In genomic region chr11:20112006-20112740, GRCm38 (mm10) we compare ENCODE assay signal across 8 mouse cellular contexts. TPM values are rescaled to one million over a fixed set of nuclear protein-coding genes. Genes with fewer than 3 reads are reported as not detected.
DNase-seq lines count a peak whose midpoint lies in the region; ATAC-seq lines count a peak whose summit lies in the region.

No protein-coding gene starts in this region.

- peak; percentile 82 for DNase-seq in 3T3-L1 (ENCODE audit: low read depth, low spot score)
- DNase-seq in adrenal gland, postnatal 14 days: peak; percentile 89
- peak; percentile 83 for DNase-seq in embryonic facial prominence, embryonic 11.5 days (ENCODE audit: low spot score)
- DNase-seq in heart, adult 11 months: peak; percentile 99
- DNase-seq in kidney, adult 11 months: peak; percentile 80
- DNase-seq in limb, embryonic 10.5 days (ENCODE audit: low spot score): peak; percentile 83
- peak; percentile 75 for DNase-seq in spleen, adult 12 weeks (ENCODE audit: low spot score)

- H3K4me3 ChIP-seq in embryonic facial prominence, embryonic 11.5 days (ENCODE audit: low read depth, low read length): peak overlapping the region; percentile 74
- peak overlapping the region; percentile 91 for H3K4me3 ChIP-seq in limb, embryonic 10.5 days
- peak overlapping the region; percentile 89 for H3K4me3 ChIP-seq in midbrain, embryonic 12.5 days

- no peaks in the 10 kb centered on the region for H3K36me3 ChIP-seq in embryonic facial prominence, embryonic 11.5 days (replicated peaks; ENCODE audit: control insufficient read depth, insufficient read depth, low read depth, low read length)
- peaks cover 30% of the 10 kb centered on the region for H3K36me3 ChIP-seq in limb, embryonic 10.5 days
- H3K36me3 ChIP-seq in midbrain, embryonic 12.5 days: 0 out of 2 replicates have a peak, but pooled peaks cover 9% of the 10 kb centered on the region

- ATAC-seq in embryonic facial prominence, embryonic 11.5 days (replicated peaks; ENCODE audit: insufficient number of reproducible peaks, low FRiP score, low TSS enrichment, low read depth): peak; percentile 75; the same call in 1 of the 2 replicates
- peak; percentile 80 for ATAC-seq in midbrain, embryonic 12.5 days (ENCODE audit: low FRiP score, low read depth)

- peak overlapping the region; percentile 78 for H3K27ac ChIP-seq in embryonic facial prominence, embryonic 11.5 days (replicated peaks; ENCODE audit: low read depth, low read length)
- peak overlapping the region; percentile 93 for H3K27ac ChIP-seq in limb, embryonic 10.5 days
- peak overlapping the region; percentile 94 for H3K27ac ChIP-seq in midbrain, embryonic 12.5 days (replicated peaks)

- no peaks in the 10 kb centered on the region for H3K9me3 ChIP-seq in embryonic facial prominence, embryonic 11.5 days (replicated peaks; ENCODE audit: control insufficient read depth, low read length)
- H3K9me3 ChIP-seq in limb, embryonic 10.5 days (replicated peaks): no peaks in the 10 kb centered on the region
- H3K9me3 ChIP-seq in midbrain, embryonic 12.5 days: no peaks in the 10 kb centered on the region

- no peaks in the 10 kb centered on the region for H3K4me1 ChIP-seq in embryonic facial prominence, embryonic 11.5 days (ENCODE audit: control insufficient read depth, insufficient read depth, low read length)
- H3K4me1 ChIP-seq in limb, embryonic 10.5 days: peaks cover 12% of the 10 kb centered on the region
- H3K4me1 ChIP-seq in midbrain, embryonic 12.5 days: peaks cover 18% of the 10 kb centered on the region

- 2% methylated on average over 40 of the region's 50 CpGs for WGBS in embryonic facial prominence, embryonic 11.5 days
- 2% methylated on average over 49 of the region's 50 CpGs for WGBS in limb, embryonic 10.5 days
- WGBS in midbrain, embryonic 12.5 days: 1% methylated on average over 39 of the region's 50 CpGs

- peak overlapping the region; percentile 22 for H3K4me2 ChIP-seq in embryonic facial prominence, embryonic 11.5 days (ENCODE audit: low read depth, low read length)
- peak overlapping the region; percentile 53 for H3K4me2 ChIP-seq in midbrain, embryonic 12.5 days (replicated peaks)

- peak overlapping the region; percentile 86 for H3K9ac ChIP-seq in embryonic facial prominence, embryonic 11.5 days (replicated peaks; ENCODE audit: low read length)
- H3K9ac ChIP-seq in midbrain, embryonic 12.5 days (replicated peaks): peak overlapping the region; percentile 94

- no peaks in the 10 kb centered on the region for H3K27me3 ChIP-seq in embryonic facial prominence, embryonic 11.5 days (ENCODE audit: control insufficient read depth, insufficient read depth, low read length)
- no peaks in the 10 kb centered on the region for H3K27me3 ChIP-seq in limb, embryonic 10.5 days (ENCODE audit: low read depth, poor library complexity, severe bottlenecking)
- no peaks in the 10 kb centered on the region for H3K27me3 ChIP-seq in midbrain, embryonic 12.5 days

RNA-seq across cellular contexts. Expression of gene Actr2, which starts 0.5 kb away (rescaled TPM):
- 104 and 110 TPM in 2 replicates for total RNA-seq in adrenal gland, postnatal 14 days (2021)
- polyA plus RNA-seq in embryonic facial prominence, embryonic 11.5 days (2014; fragmentation: Nextera tagmentation; extraction: Ambion mirVana): 69.7 and 74.3 TPM in 2 replicates
- polyA plus RNA-seq in limb, embryonic 10.5 days (2016; fragmentation: Nextera tagmentation; extraction: Ambion mirVana): 86.0 and 103 TPM in 2 replicates
- polyA plus RNA-seq in midbrain, embryonic 12.5 days (2016; fragmentation: Nextera tagmentation; extraction: Ambion mirVana): 141 and 151 TPM in 2 replicates

Comparison
In these comparisons a context has a peak if more than half of its experiments do, and no peak if none do; other contexts are left out.
1. Peak in every context shown above with its lines: DNase-seq, ATAC-seq, H3K4me3 ChIP-seq and H3K27ac ChIP-seq.